Mouse (Mus musculus) liver, adult 2 months (tissue): ENCODE data around the gene Ninj2. TPM values are rescaled to one million over a fixed set of nuclear protein-coding genes. Genes with fewer than 3 reads are reported as not detected.

ENCODE experiments used
- DNase-seq: peaks from one replicate; pipeline ENCODE4 v3.0.0-alpha.2; 2011; ENCODE audit warnings: low read depth, low spot score; ENCODE audit errors: extremely low read depth
- H3K27ac ChIP-seq: fragments of 200-500 bp; replicated peaks from 2 replicates; pipeline ENCODE4 v1.5.1; 2012; ENCODE audit warnings: low read depth, mild to moderate bottlenecking, control low read depth, inconsistent platforms, low read length; ENCODE audit not compliant: insufficient read depth
- H3K27me3 ChIP-seq: fragments of 200-500 bp; 2 replicates; pipeline ENCODE4 v1.6.1; 2012; ENCODE audit warnings: mild to moderate bottlenecking, moderate library complexity, low read length, inconsistent platforms; ENCODE audit not compliant: control insufficient read depth, insufficient read depth
- H3K36me3 ChIP-seq: fragments of 200-500 bp; 2 replicates; pipeline ENCODE4 v1.6.1; 2012; ENCODE audit warnings: low read length, inconsistent platforms; ENCODE audit not compliant: control insufficient read depth, insufficient read depth
- H3K4me1 ChIP-seq: fragments of 200-500 bp; 2 replicates; pipeline ENCODE4 v1.6.1; 2011; ENCODE audit warnings: low read length; ENCODE audit not compliant: control insufficient read depth, insufficient read depth
- H3K4me3 ChIP-seq: fragments of 200-500 bp; 2 replicates; pipeline ENCODE4 v1.5.1; 2011; ENCODE audit warnings: low read depth, mild to moderate bottlenecking, control low read depth, low read length, moderate library complexity; ENCODE audit not compliant: insufficient read depth
- H3K79me2 ChIP-seq: fragments of 200-500 bp; 2 replicates; pipeline ENCODE4 v1.6.1; 2012; ENCODE audit warnings: inconsistent platforms, mild to moderate bottlenecking, low read length, moderate library complexity; ENCODE audit not compliant: control insufficient read depth, insufficient read depth
- H3K9ac ChIP-seq: fragments of 200-500 bp; 2 replicates; pipeline ENCODE4 v1.6.1; 2012; ENCODE audit warnings: low read depth, mild to moderate bottlenecking, control low read depth, inconsistent platforms, low read length
- CTCF ChIP-seq: fragments of 200-500 bp; IDR thresholded peaks from 2 replicates; pipeline ENCODE4 v1.5.1; 2011; ENCODE audit warnings: low read depth, low read length, control low read depth
- POLR2A ChIP-seq: fragments of 200-500 bp; IDR thresholded peaks from 2 replicates; pipeline ENCODE4 v1.6.1; 2011; ENCODE audit warnings: low read length, control low read depth; ENCODE audit not compliant: insufficient read depth; ENCODE audit errors: extremely low read depth
- WGBS: fragments of 180-500 bp; shearing (Covaris S2); methylation state at CpG from one replicate; pipeline ENCODE4 v1.1.7; 2018; 5-methylcytosine and 5-hydroxymethylcytosine counted together
- polyA plus RNA-seq: library from polyadenylated mRNA; depleted of rRNA; stranded (reverse); fragments of >200 nt; gene quantifications from 2 replicates; pipeline ENCODE4 v1.2.3, GENCODE M21; 2012
- total RNA-seq: library from RNA; depleted of rRNA; stranded (reverse); fragments of >200 nt; gene quantifications from 2 replicates; pipeline ENCODE4 v1.2.3, GENCODE M21; 2014

Gene Ninj2
- total and polyA plus RNA-seq, 2 experiments = not detected

DNA sequence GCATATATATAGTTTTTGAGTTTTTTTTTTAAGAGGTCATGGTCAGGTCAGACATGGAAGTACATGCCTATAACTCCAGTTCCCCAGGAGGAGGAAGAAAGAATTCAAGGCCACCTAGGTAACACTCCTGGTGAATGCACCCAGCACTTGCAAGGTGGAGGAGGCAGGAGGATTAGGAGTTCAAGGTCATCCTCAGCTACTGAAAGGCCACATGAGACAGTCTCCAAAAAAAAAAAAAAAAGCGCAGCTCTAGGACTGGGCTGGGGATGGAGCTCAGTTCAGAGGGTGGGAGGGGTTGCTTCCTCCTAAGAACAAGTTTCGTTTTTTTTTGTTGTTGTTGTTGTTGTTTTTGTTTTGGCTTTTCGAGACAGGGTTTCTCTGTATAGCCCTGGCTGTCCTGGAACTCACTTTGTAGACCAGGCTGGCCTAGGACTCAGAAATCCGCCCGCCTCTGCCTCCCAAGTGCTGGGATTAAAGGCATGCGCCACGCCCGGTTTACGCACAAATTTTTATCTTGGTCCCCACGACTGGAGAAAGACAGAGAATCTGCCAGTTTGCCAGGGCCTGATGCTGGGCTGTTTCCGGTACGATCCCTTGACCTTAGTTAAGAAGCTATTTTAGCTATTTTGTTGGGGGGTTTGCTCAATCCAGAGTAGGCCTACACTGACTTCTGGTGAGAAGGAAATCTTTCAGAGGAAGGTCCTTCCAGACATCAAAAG lies 92.0 kb downstream of the Ninj2 start:
- Histone ChIP-seq H3K9ac (no peak overlapping the region), H3K4me1 (no peaks in the 10 kb centered on the region), H3K79me2 (no peaks in the 10 kb centered on the region), H3K27ac (no peak overlapping the region), H3K27me3 (no peaks in the 10 kb centered on the region), H3K4me3 (no peak overlapping the region), H3K36me3 (no peaks in the 10 kb centered on the region)
- DNase-seq = no peak
- 95% methylated on average over 12 of the region's 12 CpGs for WGBS
- TF ChIP-seq POLR2A (no peak), CTCF (no peak)

DNA sequence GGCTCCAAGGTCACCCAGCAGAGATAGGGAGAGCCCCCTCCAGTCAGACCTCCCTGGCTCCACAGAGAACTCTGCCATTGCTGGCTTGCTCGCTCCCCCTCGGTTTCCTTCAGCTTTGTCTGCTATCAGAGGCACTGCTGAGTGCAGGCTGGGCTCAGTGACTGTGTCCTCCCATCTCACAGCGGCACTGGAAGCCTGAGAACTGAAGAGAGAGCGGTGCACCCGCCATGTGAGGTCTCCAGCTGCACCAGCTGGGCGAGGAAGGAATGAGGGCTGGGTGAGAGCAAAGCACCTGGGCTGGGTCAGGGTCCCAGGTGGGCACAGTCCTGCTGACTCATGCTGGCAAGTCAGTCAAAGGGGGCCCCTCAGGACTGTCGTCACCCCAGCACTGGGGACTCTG lies 92.6 kb downstream of the Ninj2 start:
- Histone ChIP-seq H3K4me3 (no peak overlapping the region), H3K36me3 (no peaks in the 10 kb centered on the region), H3K79me2 (no peaks in the 10 kb centered on the region), H3K4me1 (0 out of 2 replicates have a peak, but pooled peaks cover under 1% of the 10 kb centered on the region), H3K27ac (no peak overlapping the region), H3K27me3 (no peaks in the 10 kb centered on the region), H3K9ac (no peak overlapping the region)
- WGBS = 84% methylated on average over 7 of the region's 7 CpGs
- no peak for TF ChIP-seq CTCF
- TF ChIP-seq POLR2A = no peak
- DNase-seq = no peak

DNA sequence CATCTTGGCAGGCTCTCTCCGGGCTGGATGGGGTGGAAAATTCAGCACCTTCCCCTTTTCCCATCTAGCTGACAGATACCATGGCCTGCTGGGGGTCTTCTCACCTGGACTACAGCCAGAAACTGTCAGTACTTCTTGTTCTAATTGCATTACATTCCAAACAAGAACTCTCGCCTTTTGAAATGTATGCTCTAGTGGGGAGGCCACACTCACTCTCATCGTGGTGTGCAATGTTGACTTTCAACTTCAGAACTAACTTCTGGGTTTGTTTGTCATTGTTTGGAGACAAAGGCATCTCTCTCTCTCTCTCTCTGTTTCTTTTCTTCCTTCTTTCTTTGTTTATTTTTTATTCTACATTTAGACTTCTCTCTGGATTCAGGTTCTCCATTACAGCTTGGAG lies 93.4 kb downstream of the Ninj2 start:
- Histone ChIP-seq H3K27ac (no peak overlapping the region), H3K79me2 (no peaks in the 10 kb centered on the region), H3K27me3 (no peaks in the 10 kb centered on the region), H3K9ac (no peak overlapping the region), H3K4me1 (peaks cover 8% of the 10 kb centered on the region), H3K4me3 (no peak overlapping the region), H3K36me3 (no peaks in the 10 kb centered on the region)
- no peak for DNase-seq
- TF ChIP-seq POLR2A = no peak
- TF ChIP-seq CTCF = no peak
- whole genome bisulfite sequencing = 59% methylated on average over 3 of the region's 3 CpGs

DNA sequence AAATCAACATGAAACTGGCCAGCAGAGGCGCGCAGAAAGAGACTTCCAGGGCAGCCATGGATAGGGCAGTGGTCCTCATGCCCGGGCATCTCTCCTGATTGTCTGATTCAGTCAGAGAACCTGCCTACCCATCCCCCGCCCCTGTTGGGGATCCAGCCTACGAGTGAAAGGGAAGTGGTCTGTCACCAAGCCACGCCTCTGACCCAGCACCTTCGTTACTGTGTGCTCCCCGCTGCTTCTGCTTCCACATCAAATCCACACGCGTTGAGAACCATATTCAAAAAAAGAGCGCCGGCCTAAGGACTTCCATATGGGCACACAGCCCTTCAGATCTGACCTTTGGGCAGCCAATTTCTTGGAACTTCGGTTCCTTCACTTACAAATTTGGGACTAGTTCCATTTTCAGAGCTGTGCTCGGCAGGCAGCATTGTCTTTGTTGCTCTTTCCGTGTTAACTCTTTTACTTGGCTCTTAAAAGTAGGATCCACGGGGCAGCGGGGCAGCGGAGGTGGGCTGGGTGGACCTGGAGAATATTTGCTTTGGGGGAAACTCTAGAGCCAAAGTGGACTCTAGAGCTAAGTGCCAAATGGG lies 94.5 kb downstream of the Ninj2 start:
- H3K27me3 ChIP-seq = no peaks in the 10 kb centered on the region
- no peaks in the 10 kb centered on the region for H3K36me3 ChIP-seq
- H3K9ac ChIP-seq = no peak overlapping the region
- DNase-seq = no peak
- H3K4me3 ChIP-seq = no peak overlapping the region
- H3K79me2 ChIP-seq = no peaks in the 10 kb centered on the region
- WGBS = 57% methylated on average over 18 of the region's 18 CpGs
- H3K4me1 ChIP-seq = peaks cover 13% of the 10 kb centered on the region
- H3K27ac ChIP-seq = no peak overlapping the region
- no peak for TF ChIP-seq POLR2A
- TF ChIP-seq CTCF = no peak

DNA sequence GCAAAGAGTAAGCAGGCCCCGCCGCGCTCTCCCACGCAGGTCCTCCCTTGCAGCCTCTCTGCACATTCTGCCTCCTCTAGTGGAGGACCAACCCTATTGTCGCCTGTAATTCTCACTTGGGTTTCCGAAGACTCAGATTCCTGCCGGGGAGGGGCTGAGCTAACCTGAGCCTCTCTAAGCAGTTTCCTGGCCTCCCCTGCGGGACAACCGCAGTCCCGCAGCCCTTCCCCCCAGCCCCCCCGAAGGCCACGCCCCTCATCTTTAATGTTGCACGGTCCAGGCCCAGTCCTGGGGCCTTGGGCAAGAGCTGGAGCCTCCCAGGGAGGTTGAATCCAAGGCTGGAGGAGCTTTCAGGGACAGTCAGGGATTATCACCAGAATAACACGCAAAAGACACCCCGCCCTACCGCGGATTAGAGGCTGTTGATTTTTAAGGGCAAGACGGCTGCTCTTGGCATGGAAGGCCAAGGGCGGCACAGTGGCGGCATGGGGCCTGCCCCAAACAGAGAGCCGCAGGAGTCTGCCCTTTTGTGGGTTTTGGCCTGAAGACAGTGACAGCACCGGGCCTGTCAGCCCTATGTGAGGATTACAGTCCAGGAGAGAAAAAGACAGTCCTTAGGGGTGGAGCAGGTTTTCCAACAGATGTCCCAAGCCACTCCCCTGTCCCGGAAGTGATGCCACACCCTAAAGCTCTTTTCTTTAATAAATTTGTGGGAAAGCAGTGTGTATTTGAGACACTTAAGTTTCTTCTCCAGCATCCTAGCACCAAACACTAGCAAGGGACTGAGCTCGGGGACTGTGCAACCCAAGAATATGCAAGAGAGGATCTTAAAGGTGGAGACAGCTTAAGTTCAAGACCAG lies 95.5 kb downstream of the Ninj2 start:
- TF ChIP-seq POLR2A (no peak), CTCF (no peak)
- peaks cover 16% of the 10 kb centered on the region for H3K4me1 ChIP-seq
- 77% methylated on average over 24 of the region's 24 CpGs for WGBS
- H3K9ac ChIP-seq = no peak overlapping the region
- no peak for DNase-seq
- no peaks in the 10 kb centered on the region for H3K27me3 ChIP-seq
- no peak overlapping the region for H3K27ac ChIP-seq
- H3K4me3 ChIP-seq = no peak overlapping the region
- H3K79me2 ChIP-seq = no peaks in the 10 kb centered on the region
- no peaks in the 10 kb centered on the region for H3K36me3 ChIP-seq
